Mouse (Mus musculus) forebrain, embryonic 12.5 days (tissue): Measurements from ENCODE around the gene Edc4. TPM values are rescaled to one million over a fixed set of nuclear protein-coding genes. Genes with fewer than 3 reads are reported as not detected.
A peak's percentile ranks its signal among the peaks of the same experiment; 100 is the strongest.

ENCODE experiments used
- ATAC-seq: fragments of 200-750 bp; cut with Nextera tagmentation; 2 replicates; pipeline ENCODE4 v1.8.0; 2017; ENCODE audit warnings: moderate TSS enrichment; ENCODE audit not compliant: low FRiP score
- H3K27ac ChIP-seq: fragments of 300-500 bp; sonication (generic); 2 replicates; pipeline ENCODE4 v1.5.1; 2016; ENCODE audit warnings: mild to moderate bottlenecking
- H3K27me3 ChIP-seq: fragments of 300-500 bp; sonication (generic); 2 replicates; pipeline ENCODE4 v1.6.1; 2016; ENCODE audit warnings: mild to moderate bottlenecking
- H3K36me3 ChIP-seq: fragments of 300-500 bp; sonication (generic); replicated peaks from 2 replicates; pipeline ENCODE4 v1.6.1; 2016; ENCODE audit warnings: mild to moderate bottlenecking
- H3K4me1 ChIP-seq: fragments of 300-500 bp; sonication (generic); 2 replicates; pipeline ENCODE4 v1.6.1; 2016
- H3K4me2 ChIP-seq: fragments of 300-500 bp; sonication (generic); 2 replicates; pipeline ENCODE4 v1.6.1; 2016; ENCODE audit warnings: mild to moderate bottlenecking, moderate library complexity
- H3K4me3 ChIP-seq: fragments of 300-500 bp; sonication (generic); replicated peaks from 2 replicates; pipeline ENCODE4 v1.5.1; 2016; ENCODE audit warnings: mild to moderate bottlenecking
- H3K9ac ChIP-seq: fragments of 300-500 bp; sonication (generic); 2 replicates; pipeline ENCODE4 v1.6.1; 2016; ENCODE audit warnings: mild to moderate bottlenecking
- H3K9me3 ChIP-seq: fragments of 300-500 bp; sonication (generic); 2 replicates; pipeline ENCODE4 v1.6.1; 2016
- WGBS: fragments of 180-500 bp; shearing (Covaris S2); methylation state at CpG from one replicate; pipeline ENCODE4 v1.1.7; 2016; 5-methylcytosine and 5-hydroxymethylcytosine counted together
- polyA plus RNA-seq: library from polyadenylated mRNA; unstranded; fragments of >200 nt; fragmentation: Nextera tagmentation; extraction: Ambion mirVana; gene quantifications from 2 replicates; pipeline ENCODE4 v1.2.1, GENCODE M21; 2016

Gene Edc4
- polyA plus RNA-seq, 1 experiment from 2014 or later: 67.4 TPM

GRCm38 (mm10) chr8:105854715-105855216, 25.9 kb upstream of the Edc4 start, which contains the start of gene Thap11:
Thap11 (plus strand) TSS chr8:105855132.
- under 1% methylated on average over 43 of the region's 43 CpGs for WGBS
- peak; percentile 91 for ATAC-seq
- H3K9me3 ChIP-seq: no peaks in the 10 kb centered on the region
- no peaks in the 10 kb centered on the region for H3K27me3 ChIP-seq
- H3K4me3 ChIP-seq: peak within 1 kb of the TSS; percentile 80
- peak within 1 kb of the TSS; percentile 90 for H3K9ac ChIP-seq
- peaks cover 6% of the 10 kb centered on the region; the same call in 1 of the 2 replicates for H3K36me3 ChIP-seq
- H3K27ac ChIP-seq: peak within 1 kb of the TSS; percentile 84
- peaks cover 50% of the 10 kb centered on the region for H3K4me1 ChIP-seq
- H3K4me2 ChIP-seq: peak within 1 kb of the TSS; percentile 99

- Histone ChIP-seq H3K36me3 (peaks cover 6% of the 10 kb centered on the region; the same call in 1 of the 2 replicates), H3K9ac (peak overlapping the region; percentile 90), H3K9me3 (no peaks in the 10 kb centered on the region), H3K4me3 (peak overlapping the region; percentile 80), H3K27ac (peak overlapping the region; percentile 84), H3K27me3 (no peaks in the 10 kb centered on the region), H3K4me1 (peaks cover 52% of the 10 kb centered on the region), H3K4me2 (peak overlapping the region; percentile 99)
- peak; percentile 13; the same call in 1 of the 2 replicates for ATAC-seq
- under 1% methylated on average over 71 of the region's 71 CpGs for WGBS
Observed at GRCm38 (mm10) chr8:105855248-105856167, 25.2 kb upstream of the Edc4 start.

GRCm38 (mm10) chr8:105856168-105856835, 24.4 kb upstream of the Edc4 start:
- H3K9ac ChIP-seq: peak overlapping the region; percentile 90
- 26% methylated on average over 15 of the region's 15 CpGs for WGBS
- H3K36me3 ChIP-seq: peaks cover 6% of the 10 kb centered on the region; the same call in 1 of the 2 replicates
- peak overlapping the region; percentile 80 for H3K4me3 ChIP-seq
- no peaks in the 10 kb centered on the region for H3K9me3 ChIP-seq
- no peak for ATAC-seq
- peak overlapping the region; percentile 84; the same call in 1 of the 2 replicates for H3K27ac ChIP-seq
- peak overlapping the region; percentile 99 for H3K4me2 ChIP-seq
- no peaks in the 10 kb centered on the region for H3K27me3 ChIP-seq
- H3K4me1 ChIP-seq: peaks cover 51% of the 10 kb centered on the region

GRCm38 (mm10) chr8:105858495-105858894, 22.2 kb upstream of the Edc4 start:
- H3K27me3 ChIP-seq: no peaks in the 10 kb centered on the region
- 86% methylated on average over 5 of the region's 5 CpGs for WGBS
- no peak overlapping the region for H3K9ac ChIP-seq
- H3K4me3 ChIP-seq: no peak overlapping the region
- no peak overlapping the region for H3K27ac ChIP-seq
- ATAC-seq: no peak
- H3K4me2 ChIP-seq: no peak overlapping the region
- peaks cover 68% of the 10 kb centered on the region for H3K4me1 ChIP-seq
- peaks cover 11% of the 10 kb centered on the region; the same call in 1 of the 2 replicates for H3K36me3 ChIP-seq
- H3K9me3 ChIP-seq: no peaks in the 10 kb centered on the region

- Histone ChIP-seq H3K4me2 (peak overlapping the region; percentile 89; the same call in 1 of the 2 replicates), H3K4me3 (peak overlapping the region; percentile 96; the same call in 1 of the 2 replicates), H3K27ac (peak overlapping the region; percentile 94; the same call in 1 of the 2 replicates), H3K36me3 (peaks cover 15% of the 10 kb centered on the region; the same call in 1 of the 2 replicates), H3K27me3 (no peaks in the 10 kb centered on the region), H3K4me1 (peaks cover 74% of the 10 kb centered on the region), H3K9ac (no peak overlapping the region), H3K9me3 (no peaks in the 10 kb centered on the region)
- 81% methylated on average over 5 of the region's 5 CpGs for WGBS
- no peak for ATAC-seq
Observed at GRCm38 (mm10) chr8:105859314-105859713, 21.4 kb upstream of the Edc4 start.

- peaks cover 78% of the 10 kb centered on the region for H3K4me1 ChIP-seq
Observed at GRCm38 (mm10) chr8:105860143-105860981, 20.3 kb upstream of the Edc4 start, which contains the start of gene Nutf2. Nutf2 (plus strand) TSS chr8:105860580.

GRCm38 (mm10) chr8:105861951-105862350, 18.7 kb upstream of the Edc4 start:
- WGBS: 8% methylated on average over 1 of the region's 1 CpGs
- no peak for ATAC-seq
- Histone ChIP-seq H3K4me2 (peak overlapping the region; percentile 89), H3K36me3 (peaks cover 35% of the 10 kb centered on the region), H3K4me1 (peaks cover 63% of the 10 kb centered on the region), H3K27ac (0 out of 2 replicates have a peak overlapping the region, but pooled peaks have one; percentile 0), H3K27me3 (no peaks in the 10 kb centered on the region), H3K9ac (peak overlapping the region; percentile 96), H3K4me3 (peak overlapping the region; percentile 96), H3K9me3 (no peaks in the 10 kb centered on the region)

More at GRCm38 (mm10) chr8:105860143-105860981, 20.3 kb upstream of the Edc4 start, which contains the start of gene Nutf2:
- Histone ChIP-seq H3K36me3 (peaks cover 20% of the 10 kb centered on the region), H3K9ac (peak within 1 kb of the TSS; percentile 96), H3K4me3 (peak within 1 kb of the TSS; percentile 96), H3K4me2 (peak within 1 kb of the TSS; percentile 89), H3K27me3 (no peaks in the 10 kb centered on the region), H3K9me3 (no peaks in the 10 kb centered on the region), H3K27ac (peak within 1 kb of the TSS; percentile 94)
- under 1% methylated on average over 59 of the region's 59 CpGs for WGBS
- ATAC-seq: peak; percentile 96

- no peak overlapping the region for H3K4me3 ChIP-seq
- no peak overlapping the region for H3K4me2 ChIP-seq
- peaks cover 28% of the 10 kb centered on the region for H3K4me1 ChIP-seq
- H3K36me3 ChIP-seq: peaks cover 72% of the 10 kb centered on the region
- H3K27me3 ChIP-seq: no peaks in the 10 kb centered on the region
- no peak overlapping the region for H3K27ac ChIP-seq
- WGBS: 83% methylated on average over 6 of the region's 6 CpGs
- H3K9me3 ChIP-seq: no peaks in the 10 kb centered on the region
- ATAC-seq: no peak
- no peak overlapping the region for H3K9ac ChIP-seq
Observed at GRCm38 (mm10) chr8:105866364-105867029, 14.2 kb upstream of the Edc4 start.

GRCm38 (mm10) chr8:105874301-105874700, 6.4 kb upstream of the Edc4 start:
- H3K27me3 ChIP-seq: no peaks in the 10 kb centered on the region
- no peak overlapping the region for H3K4me2 ChIP-seq
- ATAC-seq: no peak
- no peaks in the 10 kb centered on the region for H3K4me1 ChIP-seq
- H3K4me3 ChIP-seq: no peak overlapping the region
- H3K9ac ChIP-seq: no peak overlapping the region
- H3K9me3 ChIP-seq: no peaks in the 10 kb centered on the region
- WGBS: 91% methylated on average over 6 of the region's 6 CpGs
- peaks cover 88% of the 10 kb centered on the region for H3K36me3 ChIP-seq
- no peak overlapping the region for H3K27ac ChIP-seq

- no peak overlapping the region for H3K4me3 ChIP-seq
- WGBS: 95% methylated on average over 12 of the region's 12 CpGs
- H3K9me3 ChIP-seq: no peaks in the 10 kb centered on the region
- H3K4me2 ChIP-seq: no peak overlapping the region
- H3K4me1 ChIP-seq: peaks cover 10% of the 10 kb centered on the region
- no peak overlapping the region for H3K9ac ChIP-seq
- H3K27me3 ChIP-seq: no peaks in the 10 kb centered on the region
- peaks cover 87% of the 10 kb centered on the region for H3K36me3 ChIP-seq
- no peak for ATAC-seq
- H3K27ac ChIP-seq: no peak overlapping the region
Observed at GRCm38 (mm10) chr8:105889756-105890465, 9.2 kb downstream of the Edc4 start.
